Mouse (Mus musculus) myocyte (in vitro differentiated cells): Measurements from ENCODE around the gene Nr1h2. TPM values are rescaled to one million over a fixed set of nuclear protein-coding genes. Genes with fewer than 3 reads are reported as not detected.

Source experiments
- H3K27me3 ChIP-seq: one replicate; pipeline ENCODE4 v1.6.1; 2011; ENCODE audit not compliant: control insufficient read depth, insufficient read depth, insufficient read length
- H3K36me3 ChIP-seq: one replicate; pipeline ENCODE4 v1.6.1; 2011; ENCODE audit not compliant: control insufficient read depth, insufficient read depth
- H3K4me2 ChIP-seq: one replicate; pipeline ENCODE4 v1.6.1; 2011; ENCODE audit warnings: low read depth, control low read depth
- H3K4me3 ChIP-seq: one replicate; pipeline ENCODE4 v1.5.1; 2011; ENCODE audit warnings: mild to moderate bottlenecking, control low read depth, moderate library complexity
- H3K79me2 ChIP-seq: one replicate; pipeline ENCODE4 v1.6.1; 2011; ENCODE audit not compliant: control insufficient read depth, insufficient read depth
- H3ac ChIP-seq: one replicate; pipeline ENCODE4 v1.6.1; 2011; ENCODE audit not compliant: control insufficient read depth, insufficient read length
- CEBPB ChIP-seq: IDR thresholded peaks from 2 replicates; pipeline ENCODE4 v1.6.1; 2011; ENCODE audit warnings: mild to moderate bottlenecking, moderate library complexity; ENCODE audit not compliant: poor library complexity, insufficient read depth, severe bottlenecking
- E2F4 ChIP-seq: IDR thresholded peaks from one replicate; pipeline ENCODE4 v1.6.1; 2011; ENCODE audit warnings: mild to moderate bottlenecking, control low read depth, moderate library complexity; ENCODE audit not compliant: insufficient read depth
- MAX ChIP-seq: IDR thresholded peaks from one replicate; pipeline ENCODE4 v1.6.1; 2011; ENCODE audit warnings: low read depth, mild to moderate bottlenecking, control low read depth
- MYOD1 ChIP-seq, 3 experiments: IDR thresholded peaks; one replicate each; pipeline ENCODE4 v1.6.1; 2011; ENCODE audit warnings: control low read depth in 2 of 3, low read depth in 2 of 3, mild to moderate bottlenecking in 2 of 3, moderate library complexity in 1 of 3; ENCODE audit not compliant: insufficient read length in 2 of 3, control insufficient read depth in 1 of 3
- MYOG ChIP-seq, 3 experiments: IDR thresholded peaks; one replicate each; pipeline ENCODE4 v1.6.1; 2011; ENCODE audit warnings: control low read depth in 2 of 3, low read depth in 2 of 3, mild to moderate bottlenecking in 2 of 3; ENCODE audit not compliant: insufficient read length in 2 of 3, control insufficient read depth in 1 of 3, insufficient read depth in 1 of 3
- POLR2A ChIP-seq: IDR thresholded peaks from one replicate; pipeline ENCODE4 v1.6.1; 2011; ENCODE audit warnings: low read depth, mild to moderate bottlenecking, control low read depth, moderate library complexity; ENCODE audit not compliant: insufficient read length
- POLR2AphosphoS2 ChIP-seq: IDR thresholded peaks from one replicate; pipeline ENCODE4 v1.6.1; 2011; ENCODE audit warnings: low read depth, control low read depth; ENCODE audit not compliant: insufficient read length
- REST ChIP-seq: IDR thresholded peaks from one replicate; pipeline ENCODE4 v1.6.1; 2011; ENCODE audit warnings: mild to moderate bottlenecking, control low read depth, moderate library complexity; ENCODE audit not compliant: insufficient read depth, insufficient read length
- SRF ChIP-seq: IDR thresholded peaks from one replicate; pipeline ENCODE4 v1.6.1; 2011; ENCODE audit warnings: low read depth; ENCODE audit not compliant: control insufficient read depth, insufficient read length
- TCF12 ChIP-seq: IDR thresholded peaks from one replicate; pipeline ENCODE4 v1.6.1; 2011; ENCODE audit warnings: mild to moderate bottlenecking, control low read depth; ENCODE audit not compliant: poor library complexity, insufficient read depth, severe bottlenecking
- TCF3 ChIP-seq: IDR thresholded peaks from one replicate; pipeline ENCODE4 v1.6.1; 2011; ENCODE audit warnings: low read depth, control low read depth; ENCODE audit not compliant: insufficient read length
- USF1 ChIP-seq: IDR thresholded peaks from one replicate; pipeline ENCODE4 v1.6.1; 2011; ENCODE audit warnings: low read depth, mild to moderate bottlenecking, control low read depth, moderate library complexity
- polyA plus RNA-seq: library from polyadenylated mRNA; unstranded; fragments of >200 nt; fragmentation: generic; extraction: Trizol; gene quantifications from one replicate; pipeline ENCODE4 v1.2.1, GENCODE M21; 2012; ENCODE audit warnings: missing spikeins

The Nr1h2 gene
- polyA plus RNA-seq, 1 experiment, result 94.7 TPM

GRCm38 (mm10) chr7:44534242-44534641, 19.5 kb downstream of the Nr1h2 start:
- Histone ChIP-seq H3K27me3 (no peaks in the 10 kb centered on the region), H3K4me2 (no peak overlapping the region), H3K36me3 (no peaks in the 10 kb centered on the region), H3K79me2 (no peaks in the 10 kb centered on the region), H3K4me3 (no peak overlapping the region), H3ac (no peak overlapping the region)
- TF ChIP-seq POLR2AphosphoS2, result no peak
- TF ChIP-seq TCF3, result no peak
- no peak for TF ChIP-seq POLR2A
- no peak for TF ChIP-seq USF1
- no peak for TF ChIP-seq E2F4
- no peak for TF ChIP-seq CEBPB
- TF ChIP-seq SRF, result no peak
- no peak for TF ChIP-seq TCF12
- TF ChIP-seq MAX, result no peak
- TF ChIP-seq MYOD1 (IDR thresholded peaks at IDR 0.05; ENCODE audit: control insufficient read depth in 1 of 3, insufficient read length in 2 of 3, low read depth in 2 of 3), result no peak
- TF ChIP-seq REST, result no peak

- Histone ChIP-seq H3K79me2 (no peaks in the 10 kb centered on the region), H3K4me3 (no peak overlapping the region), H3K36me3 (no peaks in the 10 kb centered on the region), H3K4me2 (no peak overlapping the region), H3K27me3 (no peaks in the 10 kb centered on the region), H3ac (no peak overlapping the region)
- TF ChIP-seq USF1 (no peak), SRF (no peak), E2F4 (no peak), POLR2A (no peak)
Observed at GRCm38 (mm10) chr7:44533746-44534045, 20.1 kb downstream of the Nr1h2 start.

GRCm38 (mm10) chr7:44532918-44533745, 20.6 kb downstream of the Nr1h2 start:
- Histone ChIP-seq H3K79me2 (no peaks in the 10 kb centered on the region), H3ac (no peak overlapping the region), H3K27me3 (no peaks in the 10 kb centered on the region), H3K36me3 (no peaks in the 10 kb centered on the region), H3K4me2 (no peak overlapping the region), H3K4me3 (no peak overlapping the region)
- TF ChIP-seq MYOG (IDR thresholded peaks at IDR 0.05; ENCODE audit: control insufficient read depth in 1 of 3, insufficient read depth in 1 of 3, insufficient read length in 2 of 3, low read depth in 2 of 3) (no peak), MYOD1 (IDR thresholded peaks at IDR 0.05; ENCODE audit: control insufficient read depth in 1 of 3, insufficient read length in 2 of 3, low read depth in 2 of 3) (no peak), POLR2A (no peak), E2F4 (no peak), TCF3 (no peak), USF1 (no peak), MAX (no peak), POLR2AphosphoS2 (no peak), CEBPB (no peak), SRF (no peak), TCF12 (no peak), REST (no peak)

- Histone ChIP-seq H3K27me3 (no peaks in the 10 kb centered on the region), H3ac (no peak within 1 kb of the TSS), H3K36me3 (no peaks in the 10 kb centered on the region), H3K4me2 (no peak within 1 kb of the TSS), H3K4me3 (no peak within 1 kb of the TSS), H3K79me2 (no peaks in the 10 kb centered on the region)
- TF ChIP-seq MYOD1 (IDR thresholded peaks at IDR 0.05; ENCODE audit: control insufficient read depth in 1 of 3, insufficient read length in 2 of 3, low read depth in 2 of 3) (no peak), CEBPB (no peak), MAX (no peak), USF1 (no peak), POLR2A (no peak), TCF12 (no peak), MYOG (IDR thresholded peaks at IDR 0.05; ENCODE audit: control insufficient read depth in 1 of 3, insufficient read depth in 1 of 3, insufficient read length in 2 of 3, low read depth in 2 of 3) (no peak), SRF (no peak), TCF3 (no peak), REST (no peak), POLR2AphosphoS2 (no peak)
Observed at GRCm38 (mm10) chr7:44531946-44532732, 21.6 kb downstream of the Nr1h2 start, which contains the start of gene Spib. TSS of gene Spib (minus strand) at chr7:44532071.
